Mouse (Mus musculus): ENCODE measurements around the gene Rps21.

DNA sequence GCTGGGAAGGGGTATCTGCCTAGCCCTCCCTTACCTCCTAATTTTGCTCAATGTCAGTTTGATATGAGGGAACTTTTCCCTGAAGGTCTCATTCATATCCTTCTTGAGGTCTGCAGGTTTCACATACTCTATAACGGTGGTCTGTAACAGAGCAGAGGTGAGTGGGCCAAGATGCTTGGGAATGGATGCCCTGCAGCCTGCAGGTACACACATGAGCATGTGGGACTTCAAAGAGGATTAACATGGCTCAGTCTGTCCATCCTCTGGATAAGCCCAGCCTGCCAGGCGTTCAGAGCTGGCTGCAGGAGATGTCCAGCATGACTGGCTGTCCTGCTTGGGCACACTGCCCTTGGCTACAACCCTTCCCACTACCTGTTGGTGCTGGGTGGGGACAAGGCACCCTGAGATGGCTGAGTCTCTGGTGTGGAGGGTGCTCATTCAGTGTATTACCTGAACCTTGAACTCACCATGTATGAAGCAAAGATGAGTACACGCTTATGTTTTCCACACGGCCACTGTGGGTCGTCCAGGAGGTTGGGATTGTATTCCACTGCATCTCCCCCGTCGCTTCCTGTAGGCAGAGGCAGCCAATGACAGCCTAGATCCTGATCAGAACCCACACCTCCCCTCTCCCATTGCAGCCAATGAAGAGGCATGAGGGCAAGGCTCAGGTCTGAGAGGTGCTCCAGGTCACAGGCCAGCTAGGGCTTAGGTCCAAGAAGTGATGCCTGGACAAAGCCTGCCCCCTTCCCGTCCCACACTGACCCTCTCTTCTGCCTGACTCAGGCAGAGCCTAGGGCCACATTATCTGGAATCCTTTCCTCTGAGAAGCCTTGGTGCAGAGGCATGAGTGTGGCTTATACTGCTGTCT lies 3.7 kb downstream of the Rps21 start:
- TF ChIP-seq CTCF (IDR thresholded peaks at IDR 0.05; ENCODE audit: low read depth, low read length) (no peak), GATA1 (IDR thresholded peaks at IDR 0.05; ENCODE audit: borderline replicate concordance, low read length) (no peak), POLR2AphosphoS5 (IDR thresholded peaks at IDR 0.05; ENCODE audit: insufficient replicate concordance, low read depth, low read length) (0 out of 2 replicates have a peak, but pooled peaks have one; percentile 49), TAL1 (conservative IDR thresholded peaks at IDR 0.05; ENCODE audit: low read depth, low read length) (no peak)
